Mouse (Mus musculus) ES-CJ7 (cell line): ENCODE data around the gene Scarf2.

Experiments
- DNase-seq: peaks from one replicate; pipeline ENCODE4 v3.0.0; 2011; ENCODE audit warnings: low read depth, low spot score

Gene Scarf2

GRCm38 (mm10) chr16:17796971-17797811 lies at the start of gene Scarf2:
Gene Scarf2, plus strand, starts transcription at chr16:17797282.
- no peak for DNase-seq

GRCm38 (mm10) chr16:17753001-17753400 lies 44.1 kb upstream of the Scarf2 start:
- no peak for DNase-seq

GRCm38 (mm10) chr16:17753686-17754085 lies 43.4 kb upstream of the Scarf2 start:
- DNase-seq = no peak

- DNase-seq = no peak
Observed at GRCm38 (mm10) chr16:17757756-17758155, 39.3 kb upstream of the Scarf2 start.

GRCm38 (mm10) chr16:17758902-17759301 lies 38.2 kb upstream of the Scarf2 start:
- no peak for DNase-seq

GRCm38 (mm10) chr16:17759344-17759773 lies 37.7 kb upstream of the Scarf2 start, which contains the start of gene Klhl22:
Gene Klhl22, plus strand, starts transcription at chr16:17759618.
- DNase-seq = peak; percentile 92

- no peak for DNase-seq
Observed at GRCm38 (mm10) chr16:17759813-17760321, 37.2 kb upstream of the Scarf2 start.

GRCm38 (mm10) chr16:17760657-17761056 lies 36.4 kb upstream of the Scarf2 start:
- peak; percentile 81 for DNase-seq

GRCm38 (mm10) chr16:17761074-17761473 lies 36.0 kb upstream of the Scarf2 start:
- DNase-seq = no peak

GRCm38 (mm10) chr16:17764108-17764511 lies 33.0 kb upstream of the Scarf2 start:
- DNase-seq = no peak

- DNase-seq = no peak
Observed at GRCm38 (mm10) chr16:17768834-17769233, 28.2 kb upstream of the Scarf2 start.

- DNase-seq = no peak
Observed at GRCm38 (mm10) chr16:17771117-17771865, 25.8 kb upstream of the Scarf2 start.

GRCm38 (mm10) chr16:17776828-17777227 lies 20.3 kb upstream of the Scarf2 start:
- peak; percentile 38 for DNase-seq

GRCm38 (mm10) chr16:17778223-17778622 lies 18.9 kb upstream of the Scarf2 start:
- DNase-seq = no peak

GRCm38 (mm10) chr16:17779692-17780091 lies 17.4 kb upstream of the Scarf2 start:
- no peak for DNase-seq

GRCm38 (mm10) chr16:17785337-17785736 lies 11.7 kb upstream of the Scarf2 start:
- no peak for DNase-seq

GRCm38 (mm10) chr16:17792728-17793127 lies 4.4 kb upstream of the Scarf2 start:
- no peak for DNase-seq

GRCm38 (mm10) chr16:17794047-17794446 lies 3.0 kb upstream of the Scarf2 start:
- no peak for DNase-seq

GRCm38 (mm10) chr16:17795643-17796042 lies 1.4 kb upstream of the Scarf2 start:
- no peak for DNase-seq

GRCm38 (mm10) chr16:17796519-17796918 lies 563 bp upstream of the Scarf2 start:
- DNase-seq = no peak

GRCm38 (mm10) chr16:17797812-17798311 lies 780 bp downstream of the Scarf2 start:
- DNase-seq = peak; percentile 31
